Mouse (Mus musculus) G1E (cell line): ENCODE data around the gene Kyat1.

Experiments
- CTCF ChIP-seq: IDR thresholded peaks from 2 replicates; pipeline ENCODE4 v1.5.1; 2012; ENCODE audit warnings: low read depth, low read length, inconsistent platforms, mixed read lengths
- GATA1 ChIP-seq: IDR thresholded peaks from 2 replicates; pipeline ENCODE4 v1.6.1; 2012; ENCODE audit warnings: borderline replicate concordance, low read length, inconsistent platforms, mixed read lengths
- POLR2AphosphoS5 ChIP-seq: IDR thresholded peaks from 2 replicates; pipeline ENCODE4 v1.6.1; 2012; ENCODE audit warnings: low read depth, low read length, inconsistent platforms; ENCODE audit not compliant: insufficient replicate concordance
- TAL1 ChIP-seq: conservative IDR thresholded peaks from 2 replicates; pipeline ENCODE4 v1.6.1; 2012; ENCODE audit warnings: low read depth, low read length, inconsistent platforms, mixed read lengths

DNA sequence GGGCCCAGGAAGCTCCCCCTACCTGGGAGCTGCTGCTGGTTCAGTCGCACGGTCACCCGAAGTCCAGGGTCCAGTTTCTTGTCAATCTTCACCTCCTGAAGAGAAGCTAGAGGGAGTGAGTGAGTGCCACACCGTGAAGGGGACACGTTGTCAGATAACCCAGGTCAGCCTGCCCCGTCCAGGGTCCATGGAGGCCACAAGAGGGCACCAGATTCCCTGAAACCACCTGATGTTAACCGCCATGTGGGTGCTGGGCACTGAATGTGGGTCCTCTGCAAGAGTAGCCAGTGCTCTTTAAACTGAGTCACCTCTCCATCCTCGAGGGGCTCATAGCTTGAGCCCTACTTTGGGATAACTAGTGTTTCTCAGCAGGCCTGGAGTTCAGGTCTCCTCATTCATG is 29.8 kb downstream of the Kyat1 start:
- TF ChIP-seq GATA1 (no peak), CTCF (no peak), TAL1 (no peak), POLR2AphosphoS5 (no peak)
